Mouse (Mus musculus) E14TG2a.4 (cell line): ENCODE results near the gene Unc50.

Experiments
- H3K27me3 ChIP-seq: 2 replicates; pipeline ENCODE4 v1.6.1; 2014; ENCODE audit warnings: low read length, control low read depth; ENCODE audit not compliant: insufficient read depth
- H3K36me3 ChIP-seq: 2 replicates; pipeline ENCODE4 v1.6.1; 2014; ENCODE audit warnings: low read length, control low read depth; ENCODE audit not compliant: insufficient read depth
- H3K4me1 ChIP-seq: replicated peaks from 2 replicates; pipeline ENCODE4 v1.6.1; 2014; ENCODE audit warnings: low read depth, low read length, control low read depth
- H3K4me3 ChIP-seq: replicated peaks from 2 replicates; pipeline ENCODE4 v1.5.1; 2014; ENCODE audit warnings: mild to moderate bottlenecking, low read length
- H3K9me3 ChIP-seq: 2 replicates; pipeline ENCODE4 v1.6.1; 2014; ENCODE audit warnings: low read length, control low read depth
- NANOG ChIP-seq: IDR thresholded peaks from 2 replicates; pipeline ENCODE4 v1.6.1; 2014; ENCODE audit warnings: borderline replicate concordance, low read length, mixed read lengths
- POU5F1 ChIP-seq: IDR thresholded peaks from 2 replicates; pipeline ENCODE4 v1.6.1; 2014; ENCODE audit warnings: low read length, borderline replicate concordance

Unc50 gene

DNA sequence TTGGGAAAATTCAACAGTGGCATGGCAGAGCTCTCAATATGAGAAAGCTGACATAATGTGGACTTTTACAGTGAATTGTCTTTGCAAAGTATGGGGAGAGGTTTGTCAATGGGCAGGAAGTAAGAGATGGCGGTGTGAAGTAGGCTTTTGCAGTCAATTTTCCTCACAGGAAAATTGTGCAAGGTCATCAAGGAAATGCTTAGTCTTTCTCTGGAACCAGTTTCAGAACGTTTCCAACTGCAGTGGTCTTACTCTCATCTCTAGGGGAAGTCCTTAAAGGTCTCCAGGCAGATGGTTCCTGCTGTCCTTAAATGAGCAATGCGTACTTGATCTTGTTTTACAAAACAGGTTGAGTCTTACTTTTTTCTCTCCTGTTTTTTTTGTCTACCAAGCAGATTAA lies 57.1 kb downstream of the Unc50 start:
- no peak overlapping the region for H3K4me3 ChIP-seq
- no peak for TF ChIP-seq POU5F1

DNA sequence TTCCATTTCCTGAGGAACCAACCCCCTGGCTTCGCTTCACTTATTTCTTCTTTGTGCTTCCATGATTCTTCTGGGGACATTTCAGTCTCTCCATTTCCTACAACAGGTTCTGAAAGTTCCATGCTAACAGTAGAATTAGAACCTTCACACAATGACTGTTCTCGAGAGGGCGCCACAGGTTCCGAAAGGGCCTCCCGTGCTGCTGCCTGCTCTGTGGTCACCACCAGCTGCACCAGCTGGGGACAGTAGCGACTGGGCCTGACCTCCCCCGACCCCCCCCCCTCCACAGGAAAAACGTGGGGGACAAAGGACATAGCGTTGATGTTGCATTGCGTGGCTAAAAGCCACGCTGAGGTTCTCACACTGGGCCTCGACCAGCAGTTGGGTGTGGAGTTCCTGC lies 58.6 kb downstream of the Unc50 start:
- Histone ChIP-seq H3K27me3 (no peaks in the 10 kb centered on the region), H3K4me3 (no peak overlapping the region), H3K36me3 (no peaks in the 10 kb centered on the region; the same call in 1 of the 2 replicates), H3K9me3 (no peaks in the 10 kb centered on the region), H3K4me1 (no peaks in the 10 kb centered on the region)
- TF ChIP-seq POU5F1, result no peak
- TF ChIP-seq NANOG, result no peak

More for the DNA sequence above, 57.1 kb downstream of the Unc50 start:
- Histone ChIP-seq H3K9me3 (no peaks in the 10 kb centered on the region), H3K4me1 (no peaks in the 10 kb centered on the region), H3K27me3 (no peaks in the 10 kb centered on the region), H3K36me3 (no peaks in the 10 kb centered on the region; the same call in 1 of the 2 replicates)
